Mouse (Mus musculus) neural tube, embryonic 14.5 days (tissue): ENCODE results near the gene Begain. TPM values are rescaled to one million over a fixed set of nuclear protein-coding genes. Genes with fewer than 3 reads are reported as not detected.

Experiments used
- ATAC-seq: fragments of 200-750 bp; cut with Nextera tagmentation; 2 replicates; pipeline ENCODE4 v1.8.0; 2017; ENCODE audit warnings: low read depth, mild to moderate bottlenecking, moderate TSS enrichment, moderate library complexity
- H3K27ac ChIP-seq: fragments of 300-500 bp; sonication (generic); 2 replicates; pipeline ENCODE4 v1.5.1; 2014; ENCODE audit warnings: low read depth, mild to moderate bottlenecking, control low read depth, low read length, moderate library complexity, mixed read lengths
- H3K27me3 ChIP-seq: fragments of 300-500 bp; sonication (generic); 2 replicates; pipeline ENCODE4 v1.6.1; 2014; ENCODE audit warnings: low read length; ENCODE audit not compliant: control insufficient read depth, insufficient read depth
- H3K36me3 ChIP-seq: fragments of 300-500 bp; sonication (generic); 2 replicates; pipeline ENCODE4 v1.6.1; 2014; ENCODE audit warnings: low read length, mixed read lengths; ENCODE audit not compliant: control insufficient read depth, insufficient read depth
- H3K4me1 ChIP-seq: fragments of 300-500 bp; sonication (generic); 2 replicates; pipeline ENCODE4 v1.6.1; 2014; ENCODE audit warnings: low read length; ENCODE audit not compliant: control insufficient read depth, insufficient read depth
- H3K4me2 ChIP-seq: fragments of 300-500 bp; sonication (generic); 2 replicates; pipeline ENCODE4 v1.6.1; 2014; ENCODE audit warnings: mild to moderate bottlenecking, low read depth, low read length, control low read depth
- H3K4me3 ChIP-seq: fragments of 300-500 bp; sonication (generic); 2 replicates; pipeline ENCODE4 v1.5.1; 2014; ENCODE audit warnings: low read depth, low read length, control low read depth, mixed read lengths
- H3K9ac ChIP-seq: fragments of 300-500 bp; sonication (generic); replicated peaks from 2 replicates; pipeline ENCODE4 v1.6.1; 2014; ENCODE audit warnings: low read depth, mild to moderate bottlenecking, control low read depth, low read length, mixed read lengths
- H3K9me3 ChIP-seq: fragments of 300-500 bp; sonication (generic); 2 replicates; pipeline ENCODE4 v1.6.1; 2016; ENCODE audit warnings: low read length; ENCODE audit not compliant: control insufficient read depth
- WGBS: fragments of 180-500 bp; shearing (Covaris S2); extraction: QIAGEN DNeasy Blood & Tissue Kit; methylation state at CpG from one replicate; pipeline ENCODE4 v1.1.7; 2014; 5-methylcytosine and 5-hydroxymethylcytosine counted together
- polyA plus RNA-seq: library from polyadenylated mRNA; unstranded; fragments of >200 nt; fragmentation: Nextera tagmentation; extraction: Ambion mirVana; gene quantifications from 2 replicates; pipeline ENCODE4 v1.2.1, GENCODE M21; 2014

Begain gene
- polyA plus RNA-seq, 1 experiment from 2014 or later = 53.1 TPM

GRCm38 (mm10) chr12:109038179-109038819, 29.7 kb downstream of the Begain start:
- Histone ChIP-seq H3K27me3 (peaks cover 4% of the 10 kb centered on the region; the same call in 1 of the 2 replicates), H3K4me1 (peaks cover 5% of the 10 kb centered on the region; the same call in 1 of the 2 replicates), H3K9me3 (no peaks in the 10 kb centered on the region; the same call in 1 of the 2 replicates), H3K9ac (no peak overlapping the region), H3K36me3 (no peaks in the 10 kb centered on the region), H3K27ac (no peak overlapping the region; the same call in 1 of the 2 replicates), H3K4me3 (no peak overlapping the region), H3K4me2 (no peak overlapping the region)
- 36% methylated on average over 14 of the region's 14 CpGs for WGBS
- ATAC-seq = no peak

- Histone ChIP-seq H3K9me3 (no peaks in the 10 kb centered on the region; the same call in 1 of the 2 replicates), H3K4me3 (no peak overlapping the region), H3K27me3 (peaks cover 4% of the 10 kb centered on the region; the same call in 1 of the 2 replicates), H3K4me1 (peaks cover 9% of the 10 kb centered on the region; the same call in 1 of the 2 replicates), H3K27ac (no peak overlapping the region), H3K4me2 (no peak overlapping the region), H3K36me3 (no peaks in the 10 kb centered on the region), H3K9ac (no peak overlapping the region)
- ATAC-seq = no peak
- WGBS = 83% methylated on average over 2 of the region's 2 CpGs
These were observed 31.0 kb downstream of the Begain start for GRCm38 (mm10) chr12:109037026-109037425.

- no peaks in the 10 kb centered on the region for H3K9me3 ChIP-seq
- no peak overlapping the region for H3K9ac ChIP-seq
- no peaks in the 10 kb centered on the region for H3K36me3 ChIP-seq
- H3K4me2 ChIP-seq = no peak overlapping the region
- no peak overlapping the region for H3K4me3 ChIP-seq
- no peak overlapping the region for H3K27ac ChIP-seq
- no peaks in the 10 kb centered on the region for H3K4me1 ChIP-seq
- no peaks in the 10 kb centered on the region for H3K27me3 ChIP-seq
- no peak for ATAC-seq
- WGBS = 70% methylated on average over 9 of the region's 9 CpGs
These were observed 44.2 kb downstream of the Begain start for GRCm38 (mm10) chr12:109023780-109024179.

GRCm38 (mm10) chr12:109022966-109023365, 45.1 kb downstream of the Begain start:
- Histone ChIP-seq H3K27ac (no peak overlapping the region), H3K4me2 (no peak overlapping the region), H3K9me3 (no peaks in the 10 kb centered on the region), H3K9ac (no peak overlapping the region), H3K4me3 (no peak overlapping the region), H3K36me3 (no peaks in the 10 kb centered on the region), H3K4me1 (no peaks in the 10 kb centered on the region), H3K27me3 (no peaks in the 10 kb centered on the region)
- WGBS = 74% methylated on average over 5 of the region's 5 CpGs
- ATAC-seq = no peak

GRCm38 (mm10) chr12:109022181-109022691, 45.8 kb downstream of the Begain start:
- Histone ChIP-seq H3K9ac (no peak overlapping the region), H3K4me3 (no peak overlapping the region), H3K36me3 (no peaks in the 10 kb centered on the region), H3K4me1 (no peaks in the 10 kb centered on the region), H3K9me3 (no peaks in the 10 kb centered on the region), H3K4me2 (no peak overlapping the region), H3K27ac (no peak overlapping the region), H3K27me3 (no peaks in the 10 kb centered on the region)
- 53% methylated on average over 10 of the region's 10 CpGs for whole genome bisulfite sequencing
- 0 out of 2 replicates have a peak, but pooled peaks have one; percentile 26 for ATAC-seq

- no peak overlapping the region for H3K27ac ChIP-seq
- H3K27me3 ChIP-seq = no peaks in the 10 kb centered on the region
- H3K4me1 ChIP-seq = peaks cover 14% of the 10 kb centered on the region
- H3K9ac ChIP-seq = no peak overlapping the region
- H3K9me3 ChIP-seq = no peaks in the 10 kb centered on the region
- no peaks in the 10 kb centered on the region for H3K36me3 ChIP-seq
- no peak overlapping the region for H3K4me2 ChIP-seq
- peak; percentile 76 for ATAC-seq
- H3K4me3 ChIP-seq = no peak overlapping the region
- 40% methylated on average over 18 of the region's 18 CpGs for WGBS
These were observed 57.9 kb downstream of the Begain start for GRCm38 (mm10) chr12:109010070-109010649.

- no peak for ATAC-seq
- H3K4me2 ChIP-seq = no peak overlapping the region
- no peak overlapping the region for H3K9ac ChIP-seq
- no peak overlapping the region for H3K27ac ChIP-seq
- peaks cover 14% of the 10 kb centered on the region for H3K4me1 ChIP-seq
- no peaks in the 10 kb centered on the region for H3K36me3 ChIP-seq
- H3K27me3 ChIP-seq = no peaks in the 10 kb centered on the region
- WGBS = 76% methylated on average over 7 of the region's 7 CpGs
- H3K4me3 ChIP-seq = no peak overlapping the region
- no peaks in the 10 kb centered on the region for H3K9me3 ChIP-seq
These were observed 65.0 kb downstream of the Begain start for GRCm38 (mm10) chr12:109002978-109003377.

- no peaks in the 10 kb centered on the region for H3K27me3 ChIP-seq
- peaks cover 7% of the 10 kb centered on the region; the same call in 1 of the 2 replicates for H3K4me1 ChIP-seq
- no peak overlapping the region for H3K4me3 ChIP-seq
- 68% methylated on average over 8 of the region's 8 CpGs for WGBS
- no peak overlapping the region for H3K27ac ChIP-seq
- H3K9me3 ChIP-seq = no peaks in the 10 kb centered on the region
- H3K36me3 ChIP-seq = no peaks in the 10 kb centered on the region
- ATAC-seq = no peak
- no peak overlapping the region for H3K9ac ChIP-seq
- H3K4me2 ChIP-seq = no peak overlapping the region
These were observed 70.8 kb downstream of the Begain start for GRCm38 (mm10) chr12:108997249-108997648.

- Histone ChIP-seq H3K9me3 (no peaks in the 10 kb centered on the region), H3K4me3 (no peak overlapping the region), H3K9ac (no peak overlapping the region), H3K4me1 (peaks cover 7% of the 10 kb centered on the region; the same call in 1 of the 2 replicates), H3K36me3 (no peaks in the 10 kb centered on the region), H3K27ac (no peak overlapping the region), H3K27me3 (no peaks in the 10 kb centered on the region), H3K4me2 (no peak overlapping the region)
- 82% methylated on average over 12 of the region's 12 CpGs for WGBS
- ATAC-seq = no peak
These were observed 71.9 kb downstream of the Begain start for GRCm38 (mm10) chr12:108995976-108996636.
